Mouse (Mus musculus) gastrocnemius, adult 8-10 months (tissue): ENCODE results near the gene Cbfa2t3. TPM values are rescaled to one million over a fixed set of nuclear protein-coding genes. Genes with fewer than 3 reads are reported as not detected.

ENCODE experiments used
- DNase-seq, 2 experiments: peaks; one replicate each; pipeline ENCODE4 v3.0.0; 2022; ENCODE audit warnings: low spot score in 2 of 2
- total RNA-seq, 4 experiments: library from RNA; stranded (reverse); gene quantifications; 2 replicates each; pipeline ENCODE4 v1.2.4; 2022

The Cbfa2t3 gene
- 10 to 100 TPM; 12.3 to 22.0 (median 17.2) TPM for total RNA-seq

GRCm38 (mm10) chr8:122699005-122699492 lies at the start of gene Cbfa2t3:
TSS of gene Cbfa2t3 (minus strand) at chr8:122699109.
- no peak for DNase-seq

GRCm38 (mm10) chr8:122747825-122748224 lies 48.9 kb upstream of the Cbfa2t3 start:
- DNase-seq, result no peak

- DNase-seq, result no peak
These were observed 47.5 kb upstream of the Cbfa2t3 start for GRCm38 (mm10) chr8:122746439-122746838.

GRCm38 (mm10) chr8:122745750-122746275 lies 46.9 kb upstream of the Cbfa2t3 start:
- no peak for DNase-seq

GRCm38 (mm10) chr8:122745022-122745749 lies 46.3 kb upstream of the Cbfa2t3 start:
- no peak for DNase-seq

GRCm38 (mm10) chr8:122742471-122742870 lies 43.6 kb upstream of the Cbfa2t3 start:
- DNase-seq, result no peak

GRCm38 (mm10) chr8:122739102-122739725 lies 40.3 kb upstream of the Cbfa2t3 start:
- DNase-seq, result no peak

- no peak for DNase-seq
These were observed 39.0 kb upstream of the Cbfa2t3 start for GRCm38 (mm10) chr8:122737886-122738285.

- DNase-seq, result no peak
These were observed 38.2 kb upstream of the Cbfa2t3 start for GRCm38 (mm10) chr8:122737071-122737470.

GRCm38 (mm10) chr8:122736623-122737022 lies 37.7 kb upstream of the Cbfa2t3 start:
- DNase-seq, result no peak

- no peak for DNase-seq
These were observed 36.9 kb upstream of the Cbfa2t3 start for GRCm38 (mm10) chr8:122735542-122736473.

- no peak for DNase-seq
These were observed 36.2 kb upstream of the Cbfa2t3 start for GRCm38 (mm10) chr8:122735110-122735509.

- DNase-seq, result no peak
These were observed 29.7 kb upstream of the Cbfa2t3 start for GRCm38 (mm10) chr8:122728630-122729029.

- DNase-seq, result no peak
These were observed 28.5 kb upstream of the Cbfa2t3 start for GRCm38 (mm10) chr8:122727412-122727811.

- no peak for DNase-seq
These were observed 27.9 kb upstream of the Cbfa2t3 start for GRCm38 (mm10) chr8:122726789-122727188.

GRCm38 (mm10) chr8:122725187-122725586 lies 26.3 kb upstream of the Cbfa2t3 start:
- DNase-seq, result no peak

- no peak for DNase-seq
These were observed 22.1 kb upstream of the Cbfa2t3 start for GRCm38 (mm10) chr8:122720811-122721640.

- no peak for DNase-seq
These were observed 21.3 kb upstream of the Cbfa2t3 start for GRCm38 (mm10) chr8:122720070-122720729.

GRCm38 (mm10) chr8:122719500-122720065 lies 20.7 kb upstream of the Cbfa2t3 start:
- DNase-seq, result no peak
